Mouse (Mus musculus): Measurements from ENCODE around the gene AI467606. TPM values are rescaled to one million over a fixed set of nuclear protein-coding genes. Genes with fewer than 3 reads are reported as not detected.

Gene AI467606
- polyA plus RNA-seq (2012; rRNA removed) = 21.2 and 21.4 TPM in 2 replicates

GRCm38 (mm10) chr7:127091114-127091896 is at the start of gene AI467606:
Gene AI467606 (plus strand): TSS chr7:127091359.

GRCm38 (mm10) chr7:127041851-127042672 is 49.1 kb upstream of the AI467606 start, which contains the start of gene Kif22:
Gene Kif22 (minus strand): TSS chr7:127042471.

GRCm38 (mm10) chr7:127087278-127088010 is 3.7 kb upstream of the AI467606 start, which contains the start of gene Zg16:
Gene Zg16 (minus strand): TSS chr7:127087328.

GRCm38 (mm10) chr7:127121911-127122270 is 30.7 kb downstream of the AI467606 start, which contains the start of gene Qprt:
Gene Qprt (minus strand): TSS chr7:127122226.

GRCm38 (mm10) chr7:127137262-127138017 is 46.3 kb downstream of the AI467606 start, which contains the start of gene Spn:
Gene Spn (minus strand): TSS chr7:127137823.

Other genes with a start within 250 kb of the AI467606 start
- not detected in 2 replicates for gene Doc2a, start 243.9 kb upstream of the AI467606 start, polyA plus RNA-seq (2012; rRNA removed)
- gene Hirip3, start 229.4 kb upstream of the AI467606 start, polyA plus RNA-seq (2012; rRNA removed) = 6.8 and 9.7 TPM in 2 replicates
- gene Ino80e, start 229.0 kb upstream of the AI467606 start, polyA plus RNA-seq (2012; rRNA removed) = 53.1 and 56.0 TPM in 2 replicates
- 99.3 and 107 TPM in 2 replicates for gene Taok2, start 206.7 kb upstream of the AI467606 start, polyA plus RNA-seq (2012; rRNA removed)
- gene Tmem219, start 168.4 kb upstream of the AI467606 start, polyA plus RNA-seq (2012; rRNA removed) = 109 and 125 TPM in 2 replicates
- 15.5 and 21.3 TPM in 2 replicates for gene Kctd13, start 162.5 kb upstream of the AI467606 start, polyA plus RNA-seq (2012; rRNA removed)
- gene Asphd1, start 141.8 kb upstream of the AI467606 start, polyA plus RNA-seq (2012; rRNA removed) = 0.51 and 0.92 TPM in 2 replicates
- gene Sez6l2, start 140.8 kb upstream of the AI467606 start, polyA plus RNA-seq (2012; rRNA removed) = 5.1 and 5.3 TPM in 2 replicates
- 248 and 339 TPM in 2 replicates for gene Cdipt, start 115.4 kb upstream of the AI467606 start, polyA plus RNA-seq (2012; rRNA removed)
- 0.65 and 0.88 TPM in 2 replicates for gene Cdiptos, start 115.3 kb upstream of the AI467606 start, polyA plus RNA-seq (2012; rRNA removed)
- gene Mvp, start 76.7 kb upstream of the AI467606 start, polyA plus RNA-seq (2012; rRNA removed) = 270 and 280 TPM in 2 replicates
- 3.0 and 4.5 TPM in 2 replicates for gene Pagr1b, start 74.9 kb upstream of the AI467606 start, polyA plus RNA-seq (2012; rRNA removed)
- 0.86 and 12.8 TPM in 2 replicates for gene Pagr1a, start 74.0 kb upstream of the AI467606 start, polyA plus RNA-seq (2012; rRNA removed)
- 35.5 and 40.3 TPM in 2 replicates for gene Gm42742, start 70.3 kb upstream of the AI467606 start, polyA plus RNA-seq (2012; rRNA removed)
- 7.0 and 8.9 TPM in 2 replicates for gene Prrt2, start 70.1 kb upstream of the AI467606 start, polyA plus RNA-seq (2012; rRNA removed)
- gene Maz, start 64.3 kb upstream of the AI467606 start, polyA plus RNA-seq (2012; rRNA removed) = 182 and 234 TPM in 2 replicates
- gene Kif22, start 48.9 kb upstream of the AI467606 start, polyA plus RNA-seq (2012; rRNA removed) = 6.3 and 6.9 TPM in 2 replicates
- gene Zg16, start 4.0 kb upstream of the AI467606 start, polyA plus RNA-seq (2012; rRNA removed) = 4,054 and 4,768 TPM in 2 replicates
- 0.65 and 0.79 TPM in 2 replicates for gene Qprt, start 30.9 kb downstream of the AI467606 start, polyA plus RNA-seq (2012; rRNA removed)
- 1.9 and 2.2 TPM in 2 replicates for gene Spn, start 46.5 kb downstream of the AI467606 start, polyA plus RNA-seq (2012; rRNA removed)
- gene Cd2bp2, start 104.7 kb downstream of the AI467606 start, polyA plus RNA-seq (2012; rRNA removed) = 17.7 and 20.8 TPM in 2 replicates
- 36.0 and 42.8 TPM in 2 replicates for gene Tbc1d10b, start 117.1 kb downstream of the AI467606 start, polyA plus RNA-seq (2012; rRNA removed)
- gene Mylpf, start 117.5 kb downstream of the AI467606 start, polyA plus RNA-seq (2012; rRNA removed) = 0.43 and 0.79 TPM in 2 replicates
- gene Zfp553, start 141.7 kb downstream of the AI467606 start, polyA plus RNA-seq (2012; rRNA removed) = 12.1 and 13.0 TPM in 2 replicates
- 14.1 and 15.4 TPM in 2 replicates for gene Sept1, start 141.8 kb downstream of the AI467606 start, polyA plus RNA-seq (2012; rRNA removed)
- gene Zfp771, start 152.9 kb downstream of the AI467606 start, polyA plus RNA-seq (2012; rRNA removed) = 99.4 and 116 TPM in 2 replicates
- 67.0 and 72.9 TPM in 2 replicates for gene Dctpp1, start 169.3 kb downstream of the AI467606 start, polyA plus RNA-seq (2012; rRNA removed)
- 34.1 and 39.1 TPM in 2 replicates for gene Sephs2, start 182.7 kb downstream of the AI467606 start, polyA plus RNA-seq (2012; rRNA removed)
- 3.6 and 5.0 TPM in 2 replicates for gene Itgal, start 204.9 kb downstream of the AI467606 start, polyA plus RNA-seq (2012; rRNA removed)